Mouse (Mus musculus) hindbrain, embryonic 11.5 days (tissue): ENCODE measurements around the gene Rcc1l. TPM values are rescaled to one million over a fixed set of nuclear protein-coding genes. Genes with fewer than 3 reads are reported as not detected.

Experiments used
- ATAC-seq: fragments of 200-750 bp; cut with Nextera tagmentation; 2 replicates; pipeline ENCODE4 v1.8.0; 2017; ENCODE audit warnings: mild to moderate bottlenecking, moderate TSS enrichment, moderate library complexity; ENCODE audit not compliant: low FRiP score
- DNase-seq: peaks from one replicate; pipeline ENCODE4 v3.0.0-alpha.2; 2015; ENCODE audit warnings: low spot score
- H3K27ac ChIP-seq: fragments of 300-500 bp; sonication (generic); 2 replicates; pipeline ENCODE4 v1.5.1; 2014; ENCODE audit warnings: mild to moderate bottlenecking, low read depth, low read length
- H3K27me3 ChIP-seq: fragments of 300-500 bp; sonication (generic); 2 replicates; pipeline ENCODE4 v1.6.1; 2014; ENCODE audit warnings: mild to moderate bottlenecking, low read length, moderate library complexity, mixed read lengths; ENCODE audit not compliant: control insufficient read depth, insufficient read depth
- H3K36me3 ChIP-seq: fragments of 300-500 bp; sonication (generic); 2 replicates; pipeline ENCODE4 v1.6.1; 2014; ENCODE audit warnings: mild to moderate bottlenecking, low read length, moderate library complexity, mixed read lengths; ENCODE audit not compliant: control insufficient read depth, insufficient read depth
- H3K4me1 ChIP-seq: fragments of 300-500 bp; sonication (generic); replicated peaks from 2 replicates; pipeline ENCODE4 v1.6.1; 2014; ENCODE audit warnings: low read length, mixed read lengths; ENCODE audit not compliant: control insufficient read depth, insufficient read depth
- H3K4me2 ChIP-seq: fragments of 300-500 bp; sonication (generic); replicated peaks from 2 replicates; pipeline ENCODE4 v1.6.1; 2014; ENCODE audit warnings: mild to moderate bottlenecking, low read depth, low read length
- H3K4me3 ChIP-seq: fragments of 300-500 bp; sonication (generic); 2 replicates; pipeline ENCODE4 v1.5.1; 2014; ENCODE audit warnings: low read depth, low read length
- H3K9ac ChIP-seq: fragments of 300-500 bp; sonication (generic); 2 replicates; pipeline ENCODE4 v1.6.1; 2014; ENCODE audit warnings: low read depth, low read length
- H3K9me3 ChIP-seq: fragments of 300-500 bp; sonication (generic); 2 replicates; pipeline ENCODE4 v1.6.1; 2016; ENCODE audit warnings: low read length; ENCODE audit not compliant: control insufficient read depth
- WGBS: fragments of 180-500 bp; shearing (Covaris S2); extraction: QIAGEN DNeasy Blood & Tissue Kit; methylation state at CpG from one replicate; pipeline ENCODE4 v1.1.7; 2014; 5-methylcytosine and 5-hydroxymethylcytosine counted together
- polyA plus RNA-seq: library from polyadenylated mRNA; unstranded; fragments of >200 nt; fragmentation: Nextera tagmentation; extraction: Ambion mirVana; gene quantifications from 2 replicates; pipeline ENCODE4 v1.2.1, GENCODE M21; 2014

Gene Rcc1l
- polyA plus RNA-seq, 1 experiment from 2014 or later: 21.8 TPM

- DNase-seq (no peak), ATAC-seq (no peak)
- no peaks in the 10 kb centered on the region for H3K9me3 ChIP-seq
- H3K4me3 ChIP-seq: no peak overlapping the region
- no peaks in the 10 kb centered on the region for H3K36me3 ChIP-seq
- no peaks in the 10 kb centered on the region for H3K4me1 ChIP-seq
- no peak overlapping the region for H3K9ac ChIP-seq
- WGBS: 91% methylated on average over 8 of the region's 8 CpGs
- no peaks in the 10 kb centered on the region for H3K27me3 ChIP-seq
- no peak overlapping the region for H3K4me2 ChIP-seq
- no peak overlapping the region for H3K27ac ChIP-seq
Measured at GRCm38 (mm10) chr5:134193664-134194063, 17.1 kb upstream of the Rcc1l start.

- Histone ChIP-seq H3K36me3 (no peaks in the 10 kb centered on the region), H3K4me1 (no peaks in the 10 kb centered on the region; the same call in 1 of the 2 replicates), H3K4me3 (no peak overlapping the region), H3K27ac (no peak overlapping the region), H3K9me3 (no peaks in the 10 kb centered on the region), H3K27me3 (no peaks in the 10 kb centered on the region), H3K9ac (no peak overlapping the region), H3K4me2 (no peak overlapping the region)
- 89% methylated on average over 7 of the region's 7 CpGs for WGBS
- ATAC-seq: no peak
- no peak for DNase-seq
Measured at GRCm38 (mm10) chr5:134188571-134188970, 12.0 kb upstream of the Rcc1l start.

GRCm38 (mm10) chr5:134186961-134187731, 10.6 kb upstream of the Rcc1l start:
- Histone ChIP-seq H3K4me3 (no peak overlapping the region), H3K4me2 (no peak overlapping the region), H3K4me1 (peaks cover 4% of the 10 kb centered on the region; the same call in 1 of the 2 replicates), H3K27ac (no peak overlapping the region), H3K9me3 (no peaks in the 10 kb centered on the region), H3K9ac (no peak overlapping the region), H3K36me3 (no peaks in the 10 kb centered on the region), H3K27me3 (no peaks in the 10 kb centered on the region)
- WGBS: 78% methylated on average over 4 of the region's 4 CpGs
- DNase-seq (peak; percentile 74), ATAC-seq (no peak)

- no peak overlapping the region for H3K4me3 ChIP-seq
- H3K9ac ChIP-seq: no peak overlapping the region
- peaks cover 4% of the 10 kb centered on the region; the same call in 1 of the 2 replicates for H3K4me1 ChIP-seq
- H3K36me3 ChIP-seq: no peaks in the 10 kb centered on the region
- no peak for DNase-seq
- ATAC-seq: no peak
- no peaks in the 10 kb centered on the region for H3K27me3 ChIP-seq
- no peak overlapping the region for H3K4me2 ChIP-seq
- H3K27ac ChIP-seq: no peak overlapping the region
- no peaks in the 10 kb centered on the region for H3K9me3 ChIP-seq
- 89% methylated on average over 3 of the region's 3 CpGs for WGBS
Measured at GRCm38 (mm10) chr5:134186059-134186458, 9.5 kb upstream of the Rcc1l start.

- Histone ChIP-seq H3K36me3 (no peaks in the 10 kb centered on the region), H3K27ac (peak within 1 kb of the TSS; percentile 91), H3K9ac (peak within 1 kb of the TSS; percentile 85), H3K4me2 (peak within 1 kb of the TSS; percentile 72), H3K27me3 (no peaks in the 10 kb centered on the region), H3K4me1 (peaks cover 4% of the 10 kb centered on the region; the same call in 1 of the 2 replicates), H3K4me3 (peak within 1 kb of the TSS; percentile 72), H3K9me3 (no peaks in the 10 kb centered on the region)
- ATAC-seq (peak; percentile 96), DNase-seq (peak; percentile 99)
- under 1% methylated on average over 85 of the region's 92 CpGs for WGBS
Measured at GRCm38 (mm10) chr5:134183880-134184808, 7.6 kb upstream of the Rcc1l start, which contains the start of gene Gtf2ird2. TSS of gene Gtf2ird2 (plus strand) at chr5:134184019.

GRCm38 (mm10) chr5:134183162-134183561, 6.6 kb upstream of the Rcc1l start:
- no peak for ATAC-seq
- DNase-seq: no peak
- peaks cover 4% of the 10 kb centered on the region; the same call in 1 of the 2 replicates for H3K4me1 ChIP-seq
- H3K4me2 ChIP-seq: peak overlapping the region; percentile 72
- no peak overlapping the region for H3K27ac ChIP-seq
- H3K4me3 ChIP-seq: peak overlapping the region; percentile 72
- no peaks in the 10 kb centered on the region for H3K36me3 ChIP-seq
- H3K9ac ChIP-seq: peak overlapping the region; percentile 85
- 56% methylated on average over 7 of the region's 7 CpGs for WGBS
- no peaks in the 10 kb centered on the region for H3K9me3 ChIP-seq
- H3K27me3 ChIP-seq: no peaks in the 10 kb centered on the region

- Histone ChIP-seq H3K4me3 (no peak overlapping the region), H3K36me3 (no peaks in the 10 kb centered on the region), H3K27ac (no peak overlapping the region), H3K4me2 (peak overlapping the region; percentile 72; the same call in 1 of the 2 replicates), H3K9ac (no peak overlapping the region), H3K4me1 (peaks cover 4% of the 10 kb centered on the region; the same call in 1 of the 2 replicates), H3K27me3 (no peaks in the 10 kb centered on the region), H3K9me3 (no peaks in the 10 kb centered on the region)
- 73% methylated on average over 4 of the region's 4 CpGs for WGBS
- no peak for ATAC-seq
- DNase-seq: no peak
Measured at GRCm38 (mm10) chr5:134182735-134183134, 6.2 kb upstream of the Rcc1l start.

DNA sequence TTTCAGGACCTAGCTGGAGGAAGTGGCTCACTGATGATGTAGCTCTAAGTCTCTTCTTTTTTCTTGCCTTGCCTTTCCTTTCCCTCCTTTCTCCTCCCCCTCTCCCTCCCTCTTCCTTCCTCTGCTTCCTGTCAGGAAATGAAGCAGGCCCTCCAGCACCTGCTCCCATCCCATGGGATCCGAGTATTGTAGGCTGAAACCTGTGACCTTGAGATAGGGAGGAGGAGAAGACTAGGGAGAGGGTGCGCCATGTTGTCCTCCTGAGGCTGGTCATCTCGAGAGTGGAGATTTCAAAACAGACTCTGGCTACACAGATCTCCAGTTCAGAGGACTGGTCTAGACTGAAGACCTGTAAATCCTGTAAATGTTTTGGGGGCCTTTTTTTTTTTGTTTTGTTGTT, 5.6 kb upstream of the Rcc1l start:
- WGBS: 70% methylated on average over 3 of the region's 3 CpGs
- peaks cover 4% of the 10 kb centered on the region; the same call in 1 of the 2 replicates for H3K4me1 ChIP-seq
- no peak for ATAC-seq
- no peaks in the 10 kb centered on the region for H3K9me3 ChIP-seq
- no peaks in the 10 kb centered on the region for H3K36me3 ChIP-seq
- no peak overlapping the region for H3K9ac ChIP-seq
- H3K27me3 ChIP-seq: no peaks in the 10 kb centered on the region
- no peak overlapping the region for H3K4me2 ChIP-seq
- peak; percentile 19 for DNase-seq
- H3K4me3 ChIP-seq: no peak overlapping the region
- H3K27ac ChIP-seq: no peak overlapping the region
